Mouse (Mus musculus) forebrain, embryonic 13.5 days (tissue): Measurements from ENCODE around the gene Sobp. TPM values are rescaled to one million over a fixed set of nuclear protein-coding genes. Genes with fewer than 3 reads are reported as not detected.

Experiments
- ATAC-seq: fragments of 200-750 bp; cut with Nextera tagmentation; 2 replicates; pipeline ENCODE4 v1.8.0; 2017
- H3K27ac ChIP-seq: fragments of 300-500 bp; sonication (generic); 2 replicates; pipeline ENCODE4 v1.5.1; 2015; ENCODE audit warnings: inconsistent platforms, mild to moderate bottlenecking, moderate library complexity
- H3K27me3 ChIP-seq: fragments of 300-500 bp; sonication (generic); 2 replicates; pipeline ENCODE4 v1.6.1; 2015; ENCODE audit warnings: mild to moderate bottlenecking, inconsistent platforms
- H3K36me3 ChIP-seq: fragments of 300-500 bp; sonication (generic); 2 replicates; pipeline ENCODE4 v1.6.1; 2015; ENCODE audit warnings: mild to moderate bottlenecking, inconsistent platforms; ENCODE audit not compliant: poor library complexity, severe bottlenecking
- H3K4me1 ChIP-seq: fragments of 300-500 bp; sonication (generic); 2 replicates; pipeline ENCODE4 v1.6.1; 2015; ENCODE audit warnings: inconsistent platforms
- H3K4me2 ChIP-seq: fragments of 300-500 bp; sonication (generic); 2 replicates; pipeline ENCODE4 v1.6.1; 2015; ENCODE audit warnings: inconsistent platforms, mild to moderate bottlenecking, moderate library complexity
- H3K4me3 ChIP-seq: fragments of 300-500 bp; sonication (generic); 2 replicates; pipeline ENCODE4 v1.5.1; 2015; ENCODE audit warnings: mild to moderate bottlenecking, inconsistent platforms
- H3K9ac ChIP-seq: fragments of 300-500 bp; sonication (generic); 2 replicates; pipeline ENCODE4 v1.6.1; 2015; ENCODE audit warnings: mild to moderate bottlenecking, inconsistent platforms
- H3K9me3 ChIP-seq: fragments of 300-500 bp; sonication (generic); replicated peaks from 2 replicates; pipeline ENCODE4 v1.6.1; 2016; ENCODE audit warnings: inconsistent platforms
- WGBS: fragments of 180-500 bp; shearing (Covaris S2); methylation state at CpG from one replicate; pipeline ENCODE4 v1.1.7; 2015; 5-methylcytosine and 5-hydroxymethylcytosine counted together
- polyA plus RNA-seq: library from polyadenylated mRNA; unstranded; fragments of >200 nt; fragmentation: Nextera tagmentation; extraction: Ambion mirVana; gene quantifications from 2 replicates; pipeline ENCODE4 v1.2.1, GENCODE M21; 2015

Gene Sobp
- polyA plus RNA-seq, 1 experiment from 2014 or later: 9.3 TPM

DNA sequence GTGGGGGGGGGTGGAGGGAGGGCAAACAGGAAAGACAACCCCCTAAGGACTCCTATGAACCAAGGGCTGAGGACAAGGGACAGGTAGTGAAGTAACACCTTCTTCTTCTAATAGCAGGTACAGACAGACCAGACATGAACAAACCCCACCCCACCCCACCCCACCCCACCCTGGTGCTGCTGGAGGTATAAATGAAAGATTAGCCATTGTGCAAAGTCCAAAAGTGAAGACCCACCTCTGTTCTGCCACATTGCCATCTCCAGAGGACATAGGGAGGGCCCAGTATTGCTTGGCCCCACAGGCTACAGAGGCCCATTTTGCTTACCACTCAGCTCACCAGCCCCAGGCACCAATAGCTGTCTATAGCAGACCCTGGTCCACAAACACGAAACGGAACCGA is 219.1 kb downstream of the Sobp start:
- WGBS: 96% methylated on average over 3 of the region's 3 CpGs
- peaks cover 13% of the 10 kb centered on the region for H3K27me3 ChIP-seq
- no peaks in the 10 kb centered on the region for H3K9me3 ChIP-seq
- H3K27ac ChIP-seq: no peak overlapping the region
- no peak overlapping the region for H3K9ac ChIP-seq
- no peak overlapping the region for H3K4me2 ChIP-seq
- no peaks in the 10 kb centered on the region for H3K36me3 ChIP-seq
- no peak overlapping the region for H3K4me3 ChIP-seq
- peaks cover 16% of the 10 kb centered on the region for H3K4me1 ChIP-seq
- ATAC-seq: no peak

DNA sequence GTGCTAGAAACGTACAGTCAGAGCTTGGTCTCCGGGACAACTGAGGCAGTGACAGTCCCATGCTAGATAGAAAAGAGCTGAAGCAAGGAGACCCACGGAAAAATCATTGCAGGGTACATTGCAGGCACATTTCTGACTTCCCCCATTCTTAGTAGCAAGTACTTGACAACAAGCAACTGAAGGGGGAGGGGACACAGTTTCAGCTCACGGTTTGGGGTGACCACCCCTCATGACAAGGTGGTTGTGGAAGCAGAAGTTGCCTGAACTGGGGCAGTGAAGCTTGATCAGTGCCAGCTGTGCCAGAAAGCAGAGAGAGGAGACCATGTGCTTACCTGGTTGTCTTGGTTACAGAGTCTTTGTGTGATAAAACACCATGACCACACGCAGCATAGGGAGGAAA is 220.7 kb downstream of the Sobp start:
- Histone ChIP-seq H3K9me3 (no peaks in the 10 kb centered on the region), H3K4me1 (peaks cover 12% of the 10 kb centered on the region), H3K27ac (no peak overlapping the region), H3K9ac (no peak overlapping the region), H3K36me3 (no peaks in the 10 kb centered on the region), H3K27me3 (peaks cover 13% of the 10 kb centered on the region), H3K4me3 (no peak overlapping the region), H3K4me2 (no peak overlapping the region)
- ATAC-seq: no peak
- WGBS: 76% methylated on average over 5 of the region's 5 CpGs

Other genes with a start within 250 kb of the Sobp start
- 1.7 and 2.2 TPM in 2 replicates for gene 9030612E09Rik, start 174 bp upstream of the Sobp start, polyA plus RNA-seq
- 15.9 and 16.2 TPM in 2 replicates for gene Pdss2, start 47.0 kb upstream of the Sobp start, polyA plus RNA-seq